Mouse (Mus musculus) retina, adult 2 months (tissue): ENCODE measurements around the gene Gm8914.
"Not testable (repeated sequence)": the region's sequence is repeated elsewhere in the genome, so short reads cannot be mapped to it uniquely, and the experiment has no call there.

Source experiments
- DNase-seq: peaks from one replicate; pipeline ENCODE4 v3.0.0-alpha.2; 2012; ENCODE audit warnings: low read depth, low spot score

Gm8914 gene

DNA sequence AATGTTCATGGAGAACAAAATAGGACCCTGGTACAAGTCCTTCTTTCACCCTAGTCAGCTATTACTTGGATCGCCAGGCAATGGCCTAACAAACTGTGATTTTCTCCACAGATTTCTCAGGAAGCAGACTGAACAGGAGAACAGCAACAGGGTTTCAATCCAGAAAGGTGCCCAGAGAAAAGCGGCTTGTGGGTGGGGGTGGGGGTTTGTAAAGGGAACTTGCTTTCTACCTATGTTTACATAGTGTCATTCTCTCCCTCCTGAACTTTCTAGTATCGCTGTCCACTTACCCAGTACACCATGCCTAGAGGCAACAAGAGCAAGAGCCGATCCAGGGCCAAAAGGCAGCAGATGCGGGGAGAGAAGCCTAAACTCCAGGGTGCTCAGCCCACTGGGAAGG lies at the start of gene Gm8914:
Gm8914 (plus strand) TSS at position 301 of the 400 bp plus-strand sequence.
- DNase-seq, result not testable (repeated sequence)
